Mouse (Mus musculus) layer of hippocampus, postnatal 25 days (tissue): ENCODE results near the gene Fam149b. TPM values are rescaled to one million over a fixed set of nuclear protein-coding genes. Genes with fewer than 3 reads are reported as not detected.
A peak's percentile ranks its signal among the peaks of the same experiment; 100 is the strongest.

Experiments used
- DNase-seq, 2 experiments: peaks; one replicate each; pipeline ENCODE4 v3.0.0; 2022; ENCODE audit warnings: mixed read lengths in 2 of 2, low spot score in 1 of 2; ENCODE audit errors: extremely low spot score in 1 of 2
- total RNA-seq, 2 experiments: library from RNA; stranded (reverse); gene quantifications; 2 replicates each; pipeline ENCODE4 v1.2.3; 2021

Fam149b gene
- total RNA-seq, 2 experiments from 2014 or later: 42.4 to 51.7 TPM

DNA sequence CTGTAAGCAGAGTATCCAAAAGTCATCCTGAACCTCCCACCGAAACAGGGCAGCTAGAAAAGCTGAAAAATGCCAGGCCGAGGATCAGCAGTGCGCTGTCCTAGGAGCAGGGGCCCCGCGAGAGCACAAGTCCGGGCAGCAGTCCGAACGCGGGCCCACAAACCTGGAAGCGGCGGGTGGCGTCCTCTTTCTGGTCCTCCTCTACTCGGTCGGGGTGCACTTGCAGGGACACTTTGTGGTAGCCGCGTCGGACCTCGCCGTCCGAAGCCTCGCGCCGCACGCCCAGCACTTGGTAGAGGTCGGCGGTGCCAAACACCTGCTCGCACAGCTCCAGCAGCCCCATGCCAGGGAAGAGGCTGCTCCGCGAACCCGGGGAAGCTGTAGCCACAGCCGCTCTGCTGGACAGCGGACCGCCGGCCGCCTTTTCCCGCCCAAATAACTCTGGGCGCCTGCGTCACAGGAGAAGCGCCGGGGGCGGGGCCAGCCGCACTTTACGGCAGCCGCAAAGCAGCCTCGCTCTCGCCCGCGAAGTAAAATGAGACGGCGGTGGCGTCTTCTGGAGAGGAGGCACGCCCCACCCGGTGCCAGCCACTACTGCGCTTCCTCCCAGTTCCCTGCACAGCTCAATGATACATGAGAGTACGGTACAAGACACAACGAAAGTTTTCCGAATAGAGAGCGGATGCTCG, 40.6 kb downstream of the Fam149b start, which contains the start of gene Dnajc9:
Gene Dnajc9, minus strand, starts transcription at position 470 of the 689 bp plus-strand sequence.
- peak; percentile 86 to 94 for DNase-seq

DNA sequence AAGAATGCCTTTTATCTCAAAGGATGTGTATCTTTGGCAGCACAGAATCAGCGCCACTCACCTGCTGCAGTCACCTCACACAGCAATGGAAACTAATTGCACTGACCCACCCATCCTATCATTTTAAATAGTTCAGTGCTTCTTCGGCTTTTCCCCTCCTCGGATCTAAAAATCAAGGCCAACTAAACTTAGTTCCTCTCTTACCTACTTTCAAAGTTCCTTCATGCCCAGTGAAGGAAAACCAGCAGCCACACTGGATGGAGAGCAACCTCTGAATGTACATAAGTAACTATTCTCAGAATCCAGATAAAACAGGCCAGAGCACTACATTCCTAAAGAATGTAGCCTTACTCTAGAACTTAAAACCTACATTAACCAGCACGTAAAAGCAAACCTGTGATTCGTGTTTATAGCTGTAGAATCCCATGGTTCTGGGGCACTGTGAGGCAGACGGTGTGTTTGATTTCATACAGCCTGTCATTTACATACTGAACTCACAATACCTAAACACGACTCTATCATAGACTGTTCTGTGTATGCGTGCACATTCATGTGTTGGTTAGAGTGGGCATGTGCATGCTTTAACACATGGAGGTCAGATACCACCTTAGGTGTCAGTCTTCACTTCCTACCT, 41.6 kb downstream of the Fam149b start:
- no peak for DNase-seq

DNA sequence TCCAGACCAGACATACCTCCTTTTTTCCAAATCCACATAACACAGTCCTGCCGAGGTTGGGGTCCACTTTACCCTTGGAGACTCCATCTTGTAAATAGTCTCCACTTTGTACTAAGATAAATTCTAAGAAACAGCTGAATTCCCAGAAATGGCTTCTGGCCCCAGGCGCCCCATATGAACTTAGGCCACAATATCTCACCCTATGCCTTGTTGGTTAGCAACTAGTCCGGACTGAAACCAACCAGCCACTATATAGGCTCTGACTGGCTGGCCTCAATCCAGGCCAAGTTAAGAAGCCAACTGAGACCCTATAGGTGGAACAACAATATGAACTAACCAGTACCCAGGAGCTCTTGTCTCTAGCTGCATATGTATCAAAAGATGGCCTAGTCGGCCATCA, 44.4 kb downstream of the Fam149b start:
- no peak for DNase-seq

DNA sequence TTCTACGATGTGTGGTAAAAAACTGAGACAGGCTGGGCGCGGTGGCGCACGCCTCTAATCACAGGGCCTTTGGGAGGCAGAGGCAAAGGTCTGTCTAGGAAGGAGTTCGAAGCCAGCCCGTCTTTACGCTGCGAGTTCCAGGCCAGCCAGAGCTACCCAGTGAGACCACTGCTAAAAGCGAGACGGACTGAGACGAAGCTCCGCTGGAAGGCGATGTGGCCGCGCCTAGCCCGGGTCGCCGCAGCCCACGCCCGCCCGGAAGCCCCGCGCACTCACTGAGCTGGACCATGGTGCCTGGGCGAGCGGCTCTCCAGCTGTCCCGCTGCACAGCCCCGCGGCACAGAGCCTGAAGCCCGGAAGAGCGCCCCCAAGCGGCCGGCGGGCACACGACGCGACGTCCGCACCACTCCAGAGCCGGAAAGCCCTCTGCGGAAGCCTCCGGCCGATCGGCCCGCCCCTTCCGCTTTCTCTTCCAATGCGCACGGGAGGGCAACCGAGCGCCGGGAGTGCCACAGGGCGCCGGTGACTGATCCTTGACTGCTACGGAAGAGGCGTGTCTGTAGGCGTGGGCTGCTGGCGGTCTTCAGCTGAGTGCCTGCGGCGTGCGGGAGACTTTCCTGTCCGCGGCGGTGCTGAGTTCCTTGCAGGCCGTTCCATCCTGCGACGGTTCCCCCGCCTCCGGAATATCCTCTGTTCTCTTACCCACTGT, 45.4 kb downstream of the Fam149b start, which contains the start of gene Mrps16:
Gene Mrps16, minus strand, starts transcription at position 430 of the 709 bp plus-strand sequence.
- peak; percentile 76 to 85 for DNase-seq

DNA sequence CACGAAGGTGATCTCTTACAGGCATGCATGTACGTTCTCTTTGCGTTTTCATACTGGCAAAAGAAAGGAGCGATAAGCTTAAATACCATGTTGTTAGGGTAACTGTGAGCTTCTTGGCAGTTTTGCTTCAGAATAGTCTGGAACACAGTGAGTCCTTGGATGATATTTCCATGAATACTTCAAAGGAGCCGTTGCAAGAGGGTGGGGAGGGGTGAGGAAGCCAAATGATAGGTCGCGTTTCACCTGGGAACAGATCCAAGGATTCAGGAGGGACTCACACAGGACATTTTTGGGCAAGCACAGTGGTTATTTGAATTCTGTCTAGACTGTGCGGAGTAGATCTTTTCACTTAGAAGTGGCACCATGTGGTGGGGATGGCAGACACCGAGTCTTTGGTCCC, 49.3 kb downstream of the Fam149b start:
- DNase-seq: no peak

DNA sequence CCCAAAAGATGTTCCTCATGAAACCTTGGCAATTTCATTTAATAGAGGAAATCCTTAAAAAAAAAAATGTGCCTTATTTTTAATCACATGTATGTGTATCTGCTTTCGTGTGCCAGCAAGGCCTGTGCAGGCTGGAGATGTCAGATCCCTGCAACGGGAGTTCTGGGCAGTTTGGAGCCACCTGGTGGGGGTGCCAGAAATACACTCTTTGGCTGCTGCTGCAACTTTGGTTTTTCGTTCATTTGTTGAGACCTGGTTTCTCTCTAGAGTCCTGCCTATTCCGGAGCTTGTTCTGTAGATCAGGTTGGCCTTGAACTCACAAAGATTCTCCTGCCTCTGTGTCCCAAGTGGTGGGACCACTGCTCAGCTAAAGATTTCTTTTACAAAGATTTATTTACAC, 50.9 kb downstream of the Fam149b start:
- no peak for DNase-seq

DNA sequence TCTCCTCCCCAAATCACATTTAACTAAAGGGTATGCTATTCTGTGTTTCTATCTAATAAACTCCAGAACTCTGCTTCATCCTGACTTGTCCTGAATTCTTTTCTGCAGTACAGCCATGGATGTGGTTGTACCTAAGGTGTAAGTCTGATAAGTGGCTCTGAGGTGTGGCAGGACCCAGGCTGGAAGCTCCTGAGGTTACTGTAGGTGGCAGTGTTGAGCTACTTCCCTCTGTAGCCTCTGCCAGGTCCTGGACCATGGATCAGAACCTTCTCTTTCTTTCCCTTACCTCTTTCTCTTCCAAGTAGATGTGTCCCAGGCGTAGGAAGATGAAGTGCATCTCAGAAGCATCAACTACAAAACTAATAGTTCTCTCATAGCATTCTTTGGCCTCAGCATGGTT, 52.1 kb downstream of the Fam149b start:
- peak in 1 of 2 experiments; percentile 30 for DNase-seq

DNA sequence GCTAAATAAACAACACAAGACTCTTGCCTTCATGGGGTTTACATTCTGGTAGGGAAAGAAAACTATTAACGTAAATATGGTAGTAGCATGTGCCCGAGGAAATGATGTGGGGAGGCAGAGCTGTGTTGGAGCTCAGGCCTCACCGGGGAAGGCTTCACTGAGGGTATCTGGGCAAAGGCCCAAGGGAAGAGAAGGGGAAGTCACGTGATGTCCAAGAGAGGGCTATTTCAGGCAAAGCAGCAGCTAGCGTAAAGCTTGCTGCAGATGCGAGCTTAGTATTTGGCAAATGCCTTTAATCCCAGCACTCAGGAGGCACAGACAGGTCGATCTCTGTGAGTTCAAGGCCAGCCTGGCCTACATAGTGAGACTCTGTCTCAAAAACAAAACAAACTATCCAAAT, 74.3 kb downstream of the Fam149b start:
- no peak for DNase-seq

DNA sequence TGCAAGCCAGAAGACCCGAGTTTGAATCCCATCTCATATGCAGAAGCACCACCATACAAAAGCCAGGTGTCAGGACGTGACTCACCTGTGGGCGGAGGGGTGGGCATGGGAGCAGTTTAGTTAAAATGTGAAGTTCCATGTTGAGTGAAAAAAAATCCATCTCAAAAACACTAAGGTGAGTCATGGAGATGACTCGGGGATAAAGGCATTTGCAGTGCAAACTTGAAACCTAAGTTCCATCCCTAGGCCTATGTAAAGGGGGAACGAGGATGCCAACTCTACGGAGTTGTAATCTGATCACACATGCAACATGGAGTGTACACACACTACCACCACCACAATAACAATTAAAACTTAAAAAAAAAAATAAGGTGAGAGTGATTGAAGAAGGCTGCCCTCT, 75.1 kb downstream of the Fam149b start:
- DNase-seq: no peak

DNA sequence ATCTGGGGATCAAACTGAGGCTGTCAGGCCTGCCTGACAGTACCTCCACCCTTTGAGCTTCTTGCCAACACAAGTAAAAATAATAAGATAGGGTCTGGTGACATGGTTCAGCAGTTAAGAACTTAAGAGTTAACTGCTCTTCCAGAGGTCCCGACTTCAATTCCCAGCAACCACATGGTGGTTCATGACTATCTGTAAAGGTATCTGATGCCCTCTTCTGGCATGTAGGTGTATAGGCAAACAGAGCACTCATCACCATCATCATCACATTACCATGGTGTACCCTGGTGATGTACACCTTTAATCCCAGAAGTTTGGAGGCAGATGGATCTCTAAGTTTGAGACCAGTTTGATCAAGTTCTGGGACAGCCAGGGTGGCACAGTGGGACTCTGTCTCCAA, 80.6 kb downstream of the Fam149b start:
- DNase-seq: no peak

DNA sequence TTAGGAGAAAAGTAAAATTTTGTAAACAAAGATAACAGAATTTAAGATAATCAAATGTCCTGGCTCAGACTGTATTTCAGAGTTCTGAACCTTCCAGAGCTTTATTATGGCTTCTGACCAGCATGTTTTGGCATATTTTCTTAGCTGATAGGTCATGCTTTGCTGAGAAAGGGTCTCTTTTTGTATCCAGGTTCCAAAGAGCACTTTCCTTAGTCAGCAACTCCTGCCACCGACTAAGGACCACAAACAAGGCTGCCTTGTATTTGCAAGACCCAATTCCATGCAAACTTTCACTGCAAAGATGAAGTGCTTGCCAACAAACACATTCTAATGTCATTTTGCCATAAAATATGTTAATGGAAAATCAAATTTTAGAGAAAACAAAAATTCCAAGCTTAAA, 81.9 kb downstream of the Fam149b start:
- DNase-seq: no peak

DNA sequence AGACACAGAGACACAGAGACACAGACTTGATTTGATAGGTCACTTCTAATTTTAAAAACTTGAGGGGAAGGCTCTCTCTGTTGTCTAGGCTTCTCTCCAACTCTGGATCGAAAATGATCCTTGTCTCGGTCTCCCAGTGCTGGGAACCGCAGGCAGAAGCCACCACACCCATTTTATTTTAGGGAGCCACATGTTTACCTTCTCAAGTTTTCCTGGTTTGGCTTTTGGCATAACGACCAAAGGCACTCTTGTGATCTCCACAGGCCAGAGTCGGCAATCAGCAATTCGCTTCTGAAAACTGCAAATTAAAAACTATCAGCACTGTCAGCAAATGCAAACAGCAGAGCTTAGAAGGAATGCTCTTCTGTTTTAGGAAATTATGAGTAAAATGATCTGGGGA, 83.8 kb downstream of the Fam149b start:
- no peak for DNase-seq

DNA sequence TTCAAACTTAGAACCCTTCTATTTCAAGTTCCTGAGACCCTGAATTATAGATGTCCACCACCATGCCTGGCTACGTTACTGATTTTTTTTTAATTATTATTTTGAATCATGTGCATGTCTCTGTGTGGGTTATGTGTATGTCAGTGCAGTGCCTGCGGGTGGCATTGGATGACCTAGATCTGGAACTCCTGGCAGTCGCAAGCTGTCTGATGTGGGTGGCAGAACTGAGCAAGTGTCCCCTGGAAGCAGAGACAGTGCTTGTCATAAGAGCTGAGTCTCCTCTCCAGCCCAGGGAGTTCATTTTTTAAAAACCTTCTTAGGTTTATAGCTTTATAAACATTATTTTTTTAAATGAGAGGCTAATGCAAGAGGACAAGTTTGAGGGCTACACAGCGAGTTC, 84.5 kb downstream of the Fam149b start:
- DNase-seq: no peak

Other genes with a start within 250 kb of the Fam149b start
- gene Saysd1, start 209.6 kb upstream of the Fam149b start, total RNA-seq: 1 to 10 TPM; 5.5 to 6.0 TPM
- gene Kcnk5, start 166.4 kb upstream of the Fam149b start, total RNA-seq: under 1 TPM; 0.42 to 0.57 TPM
- gene Kcnk16, start 79.0 kb upstream of the Fam149b start, total RNA-seq: not detected
- gene Nudt13, start 53.5 kb upstream of the Fam149b start, total RNA-seq: 10 to 100 TPM; 21.9 to 25.1 TPM
- gene Ecd, start within 50 bp of the Fam149b start, total RNA-seq: 10 to 100 TPM; 31.1 to 34.4 TPM
- gene Dnajc9, start 40.7 kb downstream of the Fam149b start, total RNA-seq: 10 to 100 TPM; 25.2 to 27.4 TPM
- gene Mrps16, start 45.5 kb downstream of the Fam149b start, total RNA-seq: 10 to 100 TPM; 34.0 to 36.4 TPM
- under 1 TPM; 0.62 to 0.82 TPM for gene Cfap70, start 104.1 kb downstream of the Fam149b start, total RNA-seq
- 10 to 100 TPM; 54.9 to 57.1 TPM for gene Anxa7, start 132.0 kb downstream of the Fam149b start, total RNA-seq
- gene Mss51, start 148.7 kb downstream of the Fam149b start, total RNA-seq: under 1 TPM; 0.66 to 0.85 TPM
- 100 to 1,000 TPM; 319 to 324 TPM for gene Ppp3cb, start 198.4 kb downstream of the Fam149b start, total RNA-seq